Mouse (Mus musculus) heart, adult 11 months (tissue): Measurements from ENCODE around the gene Tceanc.
"Not testable (repeated sequence)": the region's sequence is repeated elsewhere in the genome, so short reads cannot be mapped to it uniquely, and the experiment has no call there.

ENCODE experiments used
- DNase-seq: peaks from one replicate; pipeline ENCODE4 v3.0.0; 2022

Gene Tceanc

DNA sequence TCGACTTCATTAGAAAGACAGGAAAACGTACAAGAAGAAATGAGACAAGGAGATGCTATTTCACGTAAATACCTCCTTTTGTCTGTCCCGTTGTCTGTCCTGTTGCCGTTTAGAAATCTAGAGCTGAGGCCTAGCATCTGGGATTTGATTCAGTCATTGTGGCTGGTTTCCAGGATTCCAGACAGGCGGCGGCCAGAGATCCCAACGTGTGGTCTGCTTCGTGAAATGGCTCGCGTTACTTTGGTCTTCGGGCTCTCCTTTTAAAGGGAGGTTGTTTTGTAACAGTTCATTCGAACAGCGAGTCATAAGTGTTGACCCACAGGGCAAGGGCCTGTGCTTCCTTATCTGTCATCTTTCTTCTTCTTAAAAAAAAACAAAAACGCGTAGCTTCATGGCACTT is at the start of gene Tceanc:
TSS of gene Tceanc (minus strand) at position 223 of the 400 bp plus-strand sequence.
- peak; percentile 89 for DNase-seq

DNA sequence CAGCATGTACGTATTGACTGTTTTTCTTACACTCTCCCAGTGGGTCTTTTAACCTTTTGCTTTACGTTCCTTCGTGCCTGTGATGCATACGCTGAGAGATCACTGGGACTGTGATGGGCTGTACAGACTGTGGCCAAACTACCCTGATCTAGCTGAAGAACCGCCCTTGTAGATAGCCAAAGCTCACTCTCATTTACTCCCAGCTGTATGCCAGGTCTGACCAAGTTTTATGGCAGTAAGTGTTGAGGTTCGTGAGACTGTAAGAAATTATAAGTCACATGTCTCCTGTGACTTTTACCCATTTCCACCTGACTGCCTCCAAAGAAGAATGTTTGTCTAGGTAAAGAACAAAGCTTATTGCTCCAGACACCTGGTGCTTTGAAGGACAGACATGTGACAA is 47.6 kb upstream of the Tceanc start:
- no peak for DNase-seq

DNA sequence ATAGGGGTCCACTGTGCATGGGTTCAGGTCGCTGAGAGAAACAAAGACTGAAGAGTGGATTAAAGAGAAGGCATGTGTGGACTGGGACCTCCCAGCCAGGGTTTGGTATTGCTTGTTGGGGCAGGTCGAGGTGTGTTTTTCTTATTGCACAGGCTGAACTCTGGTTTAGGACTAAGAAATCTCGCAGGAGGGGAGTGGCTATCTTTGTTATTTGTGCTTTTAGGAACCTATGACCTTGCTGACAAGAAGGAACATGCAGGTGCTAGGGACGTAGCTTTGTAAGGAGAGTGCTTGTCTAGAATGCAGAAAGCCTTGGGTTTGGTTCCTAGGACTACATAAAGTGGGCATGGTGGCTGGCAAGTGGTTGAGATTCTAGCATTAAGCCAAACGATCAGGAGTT is 47.0 kb upstream of the Tceanc start:
- DNase-seq = no peak

DNA sequence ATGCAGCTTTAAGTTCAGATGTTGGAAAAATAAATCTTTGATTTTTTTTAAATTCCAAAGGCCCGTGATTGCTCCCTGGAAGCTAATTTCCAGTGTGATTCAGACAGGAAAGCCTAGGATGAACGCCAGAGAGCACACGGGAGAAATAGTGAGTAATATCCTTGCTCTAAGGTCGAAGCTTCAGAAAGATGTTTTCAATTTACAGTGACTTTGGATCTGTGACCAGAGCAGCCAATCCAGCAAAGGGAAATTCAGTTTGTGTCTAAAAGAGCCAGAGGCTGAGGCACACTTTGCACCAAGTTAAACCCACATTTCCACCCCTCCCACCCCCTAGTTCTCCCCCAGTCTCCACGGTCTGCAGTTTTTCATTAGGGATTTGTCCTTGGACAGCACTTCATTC is 46.5 kb upstream of the Tceanc start:
- DNase-seq = no peak

DNA sequence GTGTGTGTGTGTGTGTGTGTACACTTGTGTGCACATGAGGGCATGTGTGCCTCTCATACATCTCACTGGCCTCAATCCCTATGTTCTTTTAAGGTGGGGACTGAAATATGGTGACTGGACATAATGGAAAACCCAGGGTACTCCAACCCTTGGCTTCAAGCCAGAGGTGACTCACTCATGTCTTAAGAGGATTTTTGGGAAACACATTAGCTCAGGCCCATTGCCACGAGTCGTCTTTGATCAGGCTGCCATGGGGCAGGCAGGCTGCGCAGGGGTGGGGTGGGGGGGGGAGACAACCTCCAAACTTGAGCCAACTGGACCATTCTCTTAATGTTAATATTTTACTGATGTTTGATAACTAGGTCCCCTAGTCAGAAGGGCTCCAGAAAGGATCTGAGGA is 41.0 kb upstream of the Tceanc start:
- no peak for DNase-seq

DNA sequence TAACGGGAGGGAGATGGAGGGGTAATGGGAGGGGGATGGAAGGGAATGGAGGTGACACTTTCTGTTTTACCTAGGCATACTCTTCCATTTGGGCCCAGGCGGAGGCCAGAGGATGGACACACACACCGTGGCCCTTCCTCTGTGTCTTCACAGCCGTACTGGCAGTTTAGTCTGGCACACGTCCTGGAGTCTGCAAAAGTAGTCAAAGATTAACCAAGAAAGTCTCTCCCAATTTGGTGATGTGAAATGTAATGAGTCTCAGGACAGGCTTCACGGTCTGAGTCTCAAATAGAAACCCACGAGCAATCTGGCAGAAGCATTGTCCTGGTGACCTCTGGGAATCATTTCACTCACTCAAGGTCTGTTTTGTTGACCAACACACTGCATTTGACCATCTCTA is 34.0 kb upstream of the Tceanc start:
- DNase-seq = no peak

DNA sequence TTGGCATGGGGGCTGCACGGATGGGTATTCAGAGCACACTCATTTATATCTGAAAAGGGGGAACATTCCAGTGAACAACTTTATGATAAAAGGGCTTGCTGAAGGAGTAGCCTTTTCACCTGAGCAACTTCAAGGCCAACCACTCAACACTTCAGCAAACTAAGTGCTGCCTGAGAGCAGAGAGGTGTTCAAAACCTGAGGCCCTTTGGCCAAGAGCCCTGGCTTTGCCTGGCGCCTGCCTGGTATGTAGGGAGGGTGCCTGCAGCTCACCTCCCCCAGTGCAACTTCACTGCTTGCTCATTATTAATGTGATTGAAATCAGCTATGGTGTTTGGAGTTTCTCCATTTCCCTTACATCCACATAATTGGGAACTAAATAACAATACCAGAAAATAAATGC is 28.1 kb upstream of the Tceanc start:
- no peak for DNase-seq

DNA sequence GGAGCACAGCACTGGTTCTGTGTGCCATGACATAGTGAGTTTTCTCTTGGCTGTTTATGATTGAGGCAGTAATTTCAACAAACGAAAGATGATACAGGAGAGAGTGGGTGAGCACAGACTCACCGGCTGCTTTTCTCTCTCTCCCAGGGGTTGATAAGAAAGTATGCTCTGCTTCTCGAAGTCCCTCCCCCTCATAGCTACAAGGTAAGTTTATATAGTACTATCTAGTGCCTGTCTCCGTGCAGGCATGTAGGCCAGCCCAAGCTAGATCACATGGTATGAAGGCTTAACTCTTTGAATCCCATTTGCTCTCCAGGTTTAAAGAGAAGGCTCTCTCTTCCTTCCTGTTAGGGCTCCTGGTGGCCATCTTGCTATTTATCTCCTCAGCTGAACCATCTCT is 16.8 kb upstream of the Tceanc start:
- no peak for DNase-seq

DNA sequence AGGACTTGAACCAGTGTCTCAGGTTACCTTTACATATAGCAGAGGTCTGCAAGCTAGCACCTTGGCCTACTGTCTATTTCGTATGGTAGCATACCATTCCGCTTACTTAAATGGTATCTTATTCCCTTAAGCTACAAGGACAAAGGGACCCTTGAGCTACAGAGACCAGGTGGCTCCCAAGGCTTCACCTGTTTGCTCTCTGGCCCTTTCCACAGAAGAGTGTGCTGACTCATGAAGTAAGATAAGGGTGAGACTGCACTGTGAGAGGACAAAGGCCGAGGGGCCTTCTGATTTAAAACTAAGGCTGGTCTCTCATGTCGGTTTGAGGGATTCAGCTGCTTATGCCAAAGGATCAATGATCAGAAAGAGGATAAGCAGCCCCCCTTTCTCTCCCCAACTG is 15.1 kb upstream of the Tceanc start:
- no peak for DNase-seq

DNA sequence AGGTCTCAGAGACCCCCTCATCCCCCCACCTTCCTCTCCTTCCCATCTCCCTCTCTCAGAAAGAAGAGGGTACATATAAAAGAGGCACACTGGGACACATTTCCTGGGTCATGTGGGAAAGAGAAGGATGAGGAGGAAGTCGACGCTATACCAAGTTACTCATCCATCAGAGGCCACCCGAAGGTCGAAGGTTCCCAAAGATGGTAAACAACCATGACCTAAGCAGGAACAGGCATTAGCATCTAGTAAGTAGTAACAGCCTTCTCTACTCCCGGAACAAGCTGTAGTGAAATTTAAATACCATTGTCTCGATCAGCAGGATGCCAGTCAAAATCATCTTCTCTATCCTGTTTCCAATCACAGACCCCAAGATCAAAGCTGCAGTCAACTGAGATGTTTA is 13.3 kb upstream of the Tceanc start:
- DNase-seq = no peak

DNA sequence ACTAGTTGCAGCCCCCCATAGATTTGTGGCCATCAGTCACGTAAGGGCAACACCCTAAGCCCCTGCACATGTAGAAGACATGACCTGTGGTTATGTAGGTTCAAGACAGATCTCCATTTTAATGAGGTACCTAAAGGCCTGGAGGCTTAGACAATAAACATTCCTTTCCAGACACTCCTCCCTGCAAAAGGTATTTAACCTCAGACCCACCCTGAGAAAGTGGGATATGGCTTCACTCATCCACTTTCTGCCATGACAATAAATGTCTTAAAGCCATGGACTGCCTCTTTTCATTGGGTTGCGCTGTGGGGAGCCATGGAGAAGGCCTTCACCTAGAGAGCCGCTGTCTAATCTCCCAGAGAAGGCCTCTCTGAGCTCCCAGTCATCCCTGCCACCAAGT is 9.8 kb upstream of the Tceanc start:
- no peak for DNase-seq

DNA sequence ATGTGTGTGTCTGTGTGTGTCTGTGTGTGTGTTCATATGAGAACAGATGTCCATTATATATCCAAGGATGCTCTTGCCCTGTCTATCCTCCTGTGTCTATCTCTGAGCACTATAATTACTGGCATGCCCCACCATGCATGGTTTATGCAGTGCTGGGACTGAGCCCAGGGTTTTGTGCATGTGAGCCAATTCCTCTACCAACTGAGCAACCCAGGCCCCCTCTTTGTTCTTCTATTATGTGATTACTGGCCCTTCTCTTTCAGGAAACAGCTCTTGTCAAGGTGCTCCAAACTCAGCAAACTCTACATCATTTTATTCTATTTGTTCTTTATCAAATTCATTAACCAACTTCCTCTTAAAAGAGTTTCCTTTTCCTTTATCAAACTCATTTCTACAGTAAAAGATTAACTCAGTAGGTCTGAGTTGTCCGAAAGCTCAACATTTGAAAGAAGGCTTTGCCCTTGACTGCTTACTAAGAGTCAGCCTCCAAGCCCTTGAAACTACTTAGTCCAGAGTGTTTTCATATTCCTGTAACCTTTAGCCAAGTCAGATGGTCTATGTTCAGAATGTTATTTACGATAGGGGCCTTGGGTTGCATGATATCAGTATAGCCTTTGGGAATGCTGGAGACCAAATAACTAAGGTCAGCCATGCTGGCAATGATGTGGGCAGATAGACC is 7.4 kb upstream of the Tceanc start:
- DNase-seq = no peak

DNA sequence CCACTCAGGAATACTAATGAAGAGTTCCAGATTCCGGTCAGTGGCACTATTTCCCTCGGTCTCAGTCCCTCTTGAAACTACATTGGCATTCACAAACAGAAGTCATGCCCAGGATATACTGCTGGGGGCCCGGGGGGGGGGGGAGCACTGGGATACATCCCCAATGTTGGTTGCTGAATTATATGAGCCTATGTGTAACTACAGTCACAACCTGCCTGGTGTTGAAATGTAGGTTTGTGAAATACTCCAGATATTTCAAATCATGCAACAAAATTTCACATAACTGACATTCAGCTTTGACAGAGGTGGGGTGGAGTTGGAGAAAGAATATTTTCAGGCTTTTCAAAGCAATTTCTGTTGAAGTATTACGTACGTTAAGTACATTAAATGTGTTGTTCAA is 2.4 kb upstream of the Tceanc start:
- DNase-seq = no peak

DNA sequence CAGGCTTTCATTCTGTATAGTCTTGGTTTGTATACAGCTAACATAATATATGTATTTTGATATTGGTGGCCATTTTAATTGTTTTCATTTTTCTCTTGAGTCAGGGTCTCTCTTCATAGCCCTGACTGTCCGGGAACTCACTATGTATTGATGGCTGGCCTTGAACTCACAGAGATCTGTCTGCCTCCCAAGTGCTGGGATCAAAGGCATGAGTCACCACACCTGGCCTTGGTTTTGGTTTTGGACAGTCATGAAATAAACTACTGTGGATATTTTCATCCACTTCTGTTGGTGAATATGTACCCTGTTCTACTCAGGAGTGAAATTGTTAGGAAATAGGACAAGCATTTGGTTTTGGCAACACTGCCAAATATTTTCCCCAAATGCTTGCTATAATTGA is 1.7 kb downstream of the Tceanc start:
- DNase-seq = no peak

DNA sequence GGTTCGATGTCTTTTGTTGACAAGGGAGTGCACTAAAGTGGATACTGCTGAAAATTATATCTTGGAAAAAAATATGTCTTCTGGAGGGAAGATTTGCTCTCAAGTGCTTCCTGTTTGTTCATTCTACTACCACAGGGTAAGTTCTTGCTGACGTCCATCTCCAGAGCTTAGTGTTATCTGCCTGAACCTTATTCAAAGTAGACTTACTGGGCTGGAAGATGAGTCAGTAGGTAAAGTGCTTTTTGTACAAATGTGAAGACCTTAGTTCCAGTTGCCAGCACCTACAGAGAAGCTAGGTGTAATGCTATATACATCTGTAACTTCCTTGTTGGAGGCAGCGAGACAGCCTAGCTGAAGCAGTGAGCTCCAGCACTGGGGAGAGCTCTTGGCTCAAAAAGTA is 2.4 kb downstream of the Tceanc start:
- no peak for DNase-seq

DNA sequence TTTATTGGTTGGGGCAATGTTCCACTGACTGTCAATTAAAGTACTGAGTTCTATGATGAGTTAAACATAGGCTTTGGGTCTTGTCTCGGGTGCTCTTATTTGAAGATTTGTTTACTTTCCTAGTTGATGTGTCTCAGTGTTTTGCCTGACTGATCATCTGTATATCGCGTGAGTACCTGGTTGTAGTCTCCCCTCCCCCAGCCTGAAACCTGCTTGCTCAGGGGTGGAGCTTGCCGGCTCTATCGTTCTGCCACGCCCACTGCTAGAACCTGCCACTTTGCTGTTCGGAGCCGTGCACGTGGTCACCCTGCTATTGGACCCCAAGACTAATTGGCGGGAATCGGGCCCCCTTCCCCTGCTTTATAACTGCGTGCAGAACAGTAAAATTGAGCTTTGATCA is 4.3 kb downstream of the Tceanc start:
- not testable (repeated sequence) for DNase-seq

DNA sequence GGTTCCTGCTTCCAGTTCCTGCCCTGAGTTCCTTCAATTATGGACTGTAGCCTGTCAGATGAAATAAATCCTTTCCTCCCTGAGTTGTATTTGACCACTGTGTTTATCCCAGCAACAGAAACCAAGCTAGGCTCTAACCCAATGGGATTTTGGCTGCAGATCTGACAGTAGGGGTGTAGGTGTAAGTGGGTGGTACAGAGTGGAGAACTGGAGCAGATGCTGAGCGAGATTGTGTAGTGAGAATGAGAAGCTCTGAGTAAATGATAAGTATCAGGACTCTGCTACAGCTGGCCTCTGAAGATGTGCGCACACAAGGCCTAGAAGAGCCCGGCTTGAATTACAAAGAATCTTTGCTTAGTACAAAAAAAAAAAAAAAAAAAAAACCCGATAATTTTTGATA is 6.3 kb downstream of the Tceanc start:
- no peak for DNase-seq

DNA sequence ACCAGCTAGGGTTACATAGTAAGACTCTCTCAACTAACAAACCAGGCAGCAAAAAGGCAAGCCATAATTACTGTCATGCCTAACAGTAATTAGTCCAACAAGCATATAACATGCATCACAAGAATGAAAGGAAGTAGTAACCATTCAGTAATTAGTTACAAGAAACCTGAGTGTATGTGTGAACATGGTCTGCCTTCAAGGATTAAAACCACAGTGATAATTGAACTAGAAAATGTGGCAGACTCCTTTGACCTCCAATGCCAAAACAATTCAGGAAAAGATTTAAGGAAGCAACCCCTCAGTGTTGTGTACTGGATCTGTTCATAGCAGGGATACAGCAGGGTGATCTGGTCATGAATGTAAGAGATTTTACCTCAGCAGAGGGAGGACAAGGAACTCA is 7.3 kb downstream of the Tceanc start:
- DNase-seq = no peak

DNA sequence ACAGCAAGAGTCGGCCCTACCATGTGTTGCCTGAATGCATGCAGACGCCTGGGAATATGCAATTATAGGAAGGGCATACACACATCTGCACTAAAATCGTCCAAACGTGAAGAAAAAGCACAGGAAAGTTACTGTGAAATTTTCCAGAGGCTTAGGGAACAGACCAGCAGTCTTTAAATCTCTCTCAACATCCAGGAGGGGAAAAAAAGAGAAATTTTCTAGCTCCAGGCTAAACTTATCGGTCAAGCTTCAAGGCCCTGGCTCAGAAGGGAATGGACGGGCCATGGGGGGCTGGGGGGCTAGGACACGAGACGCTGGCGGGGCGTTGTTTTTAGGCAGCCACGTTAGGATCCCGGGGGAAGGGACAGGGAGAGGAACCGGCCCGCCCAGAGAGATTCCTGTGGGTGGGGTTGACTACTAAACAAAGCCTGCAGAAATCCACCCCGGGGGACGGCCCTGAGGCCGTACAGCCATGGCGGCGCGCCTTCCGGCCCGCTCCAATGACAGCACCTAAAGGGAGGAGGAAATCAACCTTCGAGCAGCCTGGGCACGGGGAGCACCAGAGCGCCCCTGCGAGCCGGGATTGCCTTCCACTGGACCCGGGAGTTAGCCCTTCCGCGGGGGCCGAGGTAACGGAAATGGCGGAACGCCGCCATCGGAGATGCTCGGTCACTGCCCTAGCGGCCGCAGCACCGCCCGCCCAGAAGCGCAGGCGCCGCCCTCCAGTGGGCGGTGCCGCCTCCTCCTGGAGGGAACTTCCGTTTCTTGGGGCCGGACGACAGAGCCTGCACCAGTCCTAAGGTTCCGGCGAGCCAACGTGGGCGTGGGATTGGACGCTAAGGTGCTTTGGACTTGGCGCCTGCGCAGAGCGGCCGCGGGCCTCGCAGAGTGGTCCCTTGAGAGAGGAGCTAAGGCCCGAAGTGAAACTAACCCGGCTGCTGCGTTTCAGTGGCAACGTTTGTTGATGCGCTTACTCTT is 8.3 kb downstream of the Tceanc start:
- DNase-seq = peak; percentile 100

DNA sequence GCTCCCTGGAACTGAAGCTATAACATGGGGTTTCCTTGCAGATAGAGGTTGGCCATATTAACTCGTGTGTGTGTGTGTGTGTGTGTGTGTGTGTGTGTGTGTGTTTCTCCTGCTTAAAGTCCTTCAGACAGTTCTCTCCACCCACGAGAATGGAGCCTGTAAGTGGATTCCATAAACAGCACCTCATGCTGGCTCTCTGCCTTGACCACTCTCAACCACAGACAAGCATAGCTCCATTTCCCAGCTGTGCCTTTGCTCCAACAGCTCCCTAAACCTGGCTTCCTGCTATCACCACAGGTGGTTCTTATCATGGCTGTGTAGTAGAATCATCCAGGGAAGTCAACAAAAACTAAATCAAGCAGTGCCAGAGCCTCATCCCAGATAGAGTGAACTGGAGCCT is 13.9 kb downstream of the Tceanc start:
- DNase-seq = peak; percentile 87

DNA sequence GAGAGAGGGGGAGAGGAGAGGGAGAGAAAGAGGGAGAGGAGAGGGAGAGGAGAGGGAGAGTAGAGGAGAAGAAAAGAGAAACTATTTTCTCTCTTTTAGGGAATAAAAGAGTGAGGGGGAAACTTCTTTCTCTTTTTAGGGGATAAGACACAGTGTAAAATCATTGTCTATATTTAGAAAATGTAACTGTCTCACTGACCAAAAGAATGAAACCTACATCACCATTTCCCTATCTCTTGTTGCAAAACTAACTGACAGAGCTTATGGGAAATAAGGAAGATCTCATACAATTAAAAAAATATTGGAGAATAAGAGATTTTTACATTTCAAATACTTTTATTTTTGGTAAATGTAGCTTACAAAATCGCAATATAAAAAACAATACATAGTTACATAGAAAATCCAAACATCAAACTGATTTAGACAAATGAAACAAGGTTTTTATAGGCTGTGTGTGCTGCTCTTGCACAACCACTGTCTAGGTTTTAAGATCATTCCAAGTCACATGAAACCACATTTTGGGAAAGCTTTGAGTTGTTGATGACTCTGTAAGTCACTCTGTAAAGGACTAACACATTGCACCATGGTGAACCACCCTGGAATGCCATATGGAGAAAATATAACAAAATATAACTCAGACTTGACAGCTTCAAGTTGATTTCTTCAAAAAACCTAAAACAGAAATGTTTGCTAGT is 18.7 kb downstream of the Tceanc start:
- DNase-seq = no peak

DNA sequence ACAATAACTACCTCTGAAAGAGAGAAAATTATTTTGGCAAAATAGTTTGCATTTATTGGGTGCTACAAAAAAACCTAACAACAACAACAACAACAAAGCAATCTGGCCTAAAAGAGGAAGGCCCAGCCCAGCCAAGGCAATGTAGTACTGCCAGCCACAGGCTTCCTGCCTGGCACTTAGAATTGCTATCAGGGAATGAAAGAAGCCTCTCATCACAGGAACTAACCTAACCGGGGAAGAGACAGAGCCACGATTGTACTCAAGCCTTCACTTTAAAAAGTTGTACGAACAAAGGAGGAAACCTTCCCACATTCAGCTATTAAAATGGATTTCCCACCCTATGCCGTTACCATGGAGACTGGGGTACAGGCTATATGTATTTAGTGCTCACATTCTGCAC is 20.6 kb downstream of the Tceanc start:
- no peak for DNase-seq

DNA sequence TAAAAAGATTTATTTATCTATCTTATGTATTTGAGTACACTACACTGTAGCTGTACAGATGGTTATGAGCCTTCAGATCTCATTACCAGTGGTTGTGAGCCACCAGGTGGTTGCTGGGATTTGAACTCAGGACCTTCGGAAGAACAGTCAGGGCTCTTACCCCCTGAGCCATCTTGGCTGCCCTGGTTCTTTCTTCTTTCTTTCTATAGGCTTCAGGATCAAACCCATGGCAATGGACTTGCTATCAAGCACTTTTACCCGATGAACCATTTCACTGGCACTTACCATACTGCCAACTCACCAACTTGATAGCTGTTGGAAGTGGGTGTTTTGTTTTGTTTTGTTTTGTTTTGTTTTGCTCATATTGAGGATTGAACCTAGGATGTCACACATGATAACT is 23.3 kb downstream of the Tceanc start:
- DNase-seq = no peak
